Mouse (Mus musculus): Measurements from ENCODE around the gene Wwp2. TPM values are rescaled to one million over a fixed set of nuclear protein-coding genes. Genes with fewer than 3 reads are reported as not detected.

Gene Wwp2
- polyA plus RNA-seq, 1 experiment from 2014 or later, result 41.2 TPM

- Histone ChIP-seq H3K9ac (no peak overlapping the region), H3K4me2 (no peak overlapping the region), H3K4me3 (no peak overlapping the region), H3K4me1 (replicated peaks) (peaks cover 35% of the 10 kb centered on the region), H3K9me3 (no peaks in the 10 kb centered on the region), H3K27me3 (no peaks in the 10 kb centered on the region), H3K27ac (replicated peaks) (no peak overlapping the region), H3K36me3 (no peaks in the 10 kb centered on the region)
- WGBS, result 85% methylated on average over 3 of the region's 3 CpGs
- no peak for ATAC-seq (ENCODE audit: low read depth)
Observed at GRCm38 (mm10) chr8:107499519-107499918, 63.4 kb downstream of the Wwp2 start.

- WGBS, result 79% methylated on average over 8 of the region's 8 CpGs
- Histone ChIP-seq H3K27me3 (no peaks in the 10 kb centered on the region), H3K36me3 (peaks cover 13% of the 10 kb centered on the region), H3K4me2 (no peak overlapping the region), H3K4me3 (no peak overlapping the region), H3K9me3 (no peaks in the 10 kb centered on the region), H3K4me1 (replicated peaks) (peaks cover 31% of the 10 kb centered on the region), H3K9ac (no peak overlapping the region), H3K27ac (replicated peaks) (0 out of 2 replicates have a peak overlapping the region, but pooled peaks have one; percentile 59)
- ATAC-seq (ENCODE audit: low read depth), result no peak
Observed at GRCm38 (mm10) chr8:107502407-107502806, 66.2 kb downstream of the Wwp2 start.

- Histone ChIP-seq H3K36me3 (peaks cover 18% of the 10 kb centered on the region), H3K9ac (no peak overlapping the region), H3K9me3 (no peaks in the 10 kb centered on the region), H3K4me1 (replicated peaks) (peaks cover 29% of the 10 kb centered on the region), H3K27me3 (no peaks in the 10 kb centered on the region), H3K4me2 (no peak overlapping the region), H3K27ac (replicated peaks) (peak overlapping the region; percentile 59), H3K4me3 (no peak overlapping the region)
- no peak for ATAC-seq (ENCODE audit: low read depth)
- WGBS, result 29% methylated on average over 3 of the region's 3 CpGs
Observed at GRCm38 (mm10) chr8:107502922-107503321, 66.8 kb downstream of the Wwp2 start.

GRCm38 (mm10) chr8:107503354-107503753, 67.2 kb downstream of the Wwp2 start:
- Histone ChIP-seq H3K27ac (replicated peaks) (peak overlapping the region; percentile 61), H3K9me3 (no peaks in the 10 kb centered on the region), H3K36me3 (peaks cover 22% of the 10 kb centered on the region), H3K9ac (no peak overlapping the region), H3K4me1 (replicated peaks) (peaks cover 27% of the 10 kb centered on the region), H3K4me3 (no peak overlapping the region), H3K4me2 (no peak overlapping the region), H3K27me3 (no peaks in the 10 kb centered on the region)
- ATAC-seq (ENCODE audit: low read depth), result peak; percentile 78
- WGBS, result 9% methylated on average over 6 of the region's 6 CpGs

- Histone ChIP-seq H3K36me3 (peaks cover 22% of the 10 kb centered on the region), H3K4me1 (replicated peaks) (peaks cover 25% of the 10 kb centered on the region), H3K4me3 (no peak overlapping the region), H3K9ac (no peak overlapping the region), H3K9me3 (no peaks in the 10 kb centered on the region), H3K27me3 (no peaks in the 10 kb centered on the region), H3K27ac (replicated peaks) (peak overlapping the region; percentile 61; the same call in 1 of the 2 replicates), H3K4me2 (no peak overlapping the region)
- WGBS, result 67% methylated on average over 13 of the region's 13 CpGs
- no peak for ATAC-seq (ENCODE audit: low read depth)
Observed at GRCm38 (mm10) chr8:107504239-107504985, 68.2 kb downstream of the Wwp2 start.

DNA sequence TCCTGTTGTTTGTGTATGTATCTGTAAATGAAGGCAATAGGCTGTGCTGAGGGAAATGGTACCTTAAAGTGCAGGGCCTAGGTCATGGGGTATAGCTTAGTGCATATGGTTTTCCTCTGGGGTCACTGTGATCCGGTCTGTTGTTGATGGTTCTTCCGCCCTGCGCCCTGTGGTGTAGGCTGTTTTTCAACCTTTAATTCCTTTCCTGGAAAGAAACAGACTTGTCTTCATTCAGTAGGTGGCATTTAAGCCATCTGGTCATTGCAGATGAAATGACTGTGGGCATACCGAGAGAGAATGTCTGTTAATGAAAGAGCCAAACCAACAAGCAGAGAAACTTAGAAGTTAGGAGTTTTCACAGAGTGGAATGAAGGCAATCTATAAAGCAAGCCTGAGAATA, 69.1 kb downstream of the Wwp2 start:
- ATAC-seq (ENCODE audit: low read depth), result no peak
- 55% methylated on average over 4 of the region's 4 CpGs for WGBS
- H3K4me1 ChIP-seq (replicated peaks), result peaks cover 25% of the 10 kb centered on the region
- H3K4me2 ChIP-seq, result no peak overlapping the region
- H3K36me3 ChIP-seq, result peaks cover 22% of the 10 kb centered on the region
- H3K27me3 ChIP-seq, result no peaks in the 10 kb centered on the region
- H3K27ac ChIP-seq (replicated peaks), result no peak overlapping the region
- no peak overlapping the region for H3K9ac ChIP-seq
- H3K4me3 ChIP-seq, result no peak overlapping the region
- no peaks in the 10 kb centered on the region for H3K9me3 ChIP-seq

- 100% methylated on average over 1 of the region's 1 CpGs for WGBS
- Histone ChIP-seq H3K36me3 (peaks cover 22% of the 10 kb centered on the region), H3K9ac (no peak overlapping the region), H3K27me3 (no peaks in the 10 kb centered on the region), H3K4me2 (no peak overlapping the region), H3K4me3 (no peak overlapping the region), H3K9me3 (no peaks in the 10 kb centered on the region), H3K4me1 (replicated peaks) (peaks cover 25% of the 10 kb centered on the region), H3K27ac (replicated peaks) (no peak overlapping the region)
- ATAC-seq (ENCODE audit: low read depth), result no peak
Observed at GRCm38 (mm10) chr8:107507019-107507418, 70.9 kb downstream of the Wwp2 start.

GRCm38 (mm10) chr8:107510204-107510603, 74.0 kb downstream of the Wwp2 start:
- H3K36me3 ChIP-seq, result peaks cover 22% of the 10 kb centered on the region

GRCm38 (mm10) chr8:107510766-107511165, 74.6 kb downstream of the Wwp2 start:
- H3K4me2 ChIP-seq, result no peak overlapping the region
- no peaks in the 10 kb centered on the region for H3K4me1 ChIP-seq (replicated peaks)
- H3K27me3 ChIP-seq, result no peaks in the 10 kb centered on the region
- no peak overlapping the region for H3K27ac ChIP-seq (replicated peaks)
- H3K4me3 ChIP-seq, result no peak overlapping the region
- H3K36me3 ChIP-seq, result peaks cover 22% of the 10 kb centered on the region
- no peak overlapping the region for H3K9ac ChIP-seq
- no peaks in the 10 kb centered on the region for H3K9me3 ChIP-seq
- ATAC-seq (ENCODE audit: low read depth), result no peak
- 88% methylated on average over 3 of the region's 3 CpGs for WGBS

More at GRCm38 (mm10) chr8:107510204-107510603, 74.0 kb downstream of the Wwp2 start:
- WGBS, result 90% methylated on average over 5 of the region's 5 CpGs
- H3K4me2 ChIP-seq, result no peak overlapping the region
- no peak for ATAC-seq (ENCODE audit: low read depth)
- no peak overlapping the region for H3K27ac ChIP-seq (replicated peaks)
- no peaks in the 10 kb centered on the region for H3K27me3 ChIP-seq
- no peak overlapping the region for H3K9ac ChIP-seq
- no peak overlapping the region for H3K4me3 ChIP-seq
- peaks cover under 1% of the 10 kb centered on the region; the same call in 1 of the 2 replicates for H3K4me1 ChIP-seq (replicated peaks)
- no peaks in the 10 kb centered on the region for H3K9me3 ChIP-seq

- no peak for ATAC-seq (ENCODE audit: low read depth)
- Histone ChIP-seq H3K4me1 (replicated peaks) (no peaks in the 10 kb centered on the region), H3K36me3 (peaks cover 7% of the 10 kb centered on the region), H3K9ac (no peak overlapping the region), H3K4me2 (no peak overlapping the region), H3K9me3 (no peaks in the 10 kb centered on the region), H3K27ac (replicated peaks) (no peak overlapping the region), H3K4me3 (no peak overlapping the region), H3K27me3 (no peaks in the 10 kb centered on the region)
- WGBS, result 82% methylated on average over 2 of the region's 2 CpGs
Observed at GRCm38 (mm10) chr8:107513249-107513648, 77.1 kb downstream of the Wwp2 start.

GRCm38 (mm10) chr8:107514949-107515721, 79.0 kb downstream of the Wwp2 start:
- Histone ChIP-seq H3K36me3 (peaks cover 7% of the 10 kb centered on the region), H3K9ac (no peak overlapping the region), H3K4me2 (no peak overlapping the region), H3K4me3 (no peak overlapping the region), H3K4me1 (replicated peaks) (peaks cover 14% of the 10 kb centered on the region), H3K27ac (replicated peaks) (no peak overlapping the region), H3K9me3 (no peaks in the 10 kb centered on the region), H3K27me3 (no peaks in the 10 kb centered on the region)
- 88% methylated on average over 6 of the region's 6 CpGs for WGBS
- no peak for ATAC-seq (ENCODE audit: low read depth)

- 91% methylated on average over 5 of the region's 5 CpGs for WGBS
- H3K4me3 ChIP-seq, result no peak overlapping the region
- no peaks in the 10 kb centered on the region for H3K27me3 ChIP-seq
- no peaks in the 10 kb centered on the region for H3K9me3 ChIP-seq
- no peak overlapping the region; the same call in 1 of the 2 replicates for H3K27ac ChIP-seq (replicated peaks)
- peaks cover 17% of the 10 kb centered on the region for H3K4me1 ChIP-seq (replicated peaks)
- H3K4me2 ChIP-seq, result no peak overlapping the region
- no peak for ATAC-seq (ENCODE audit: low read depth)
- H3K9ac ChIP-seq, result no peak overlapping the region
- peaks cover 7% of the 10 kb centered on the region for H3K36me3 ChIP-seq
Observed at GRCm38 (mm10) chr8:107518726-107519125, 82.6 kb downstream of the Wwp2 start.

Data from neural tube, embryonic 13.5 days (tissue).